Mouse (Mus musculus) liver, adult 2 months (tissue): Measurements from ENCODE around the gene Rps19.

Experiments
- CTCF ChIP-seq: fragments of 200-500 bp; IDR thresholded peaks from 2 replicates; pipeline ENCODE4 v1.5.1; 2011; ENCODE audit warnings: low read depth, low read length, control low read depth
- POLR2A ChIP-seq: fragments of 200-500 bp; IDR thresholded peaks from 2 replicates; pipeline ENCODE4 v1.6.1; 2011; ENCODE audit warnings: low read length, control low read depth; ENCODE audit not compliant: insufficient read depth; ENCODE audit errors: extremely low read depth

DNA sequence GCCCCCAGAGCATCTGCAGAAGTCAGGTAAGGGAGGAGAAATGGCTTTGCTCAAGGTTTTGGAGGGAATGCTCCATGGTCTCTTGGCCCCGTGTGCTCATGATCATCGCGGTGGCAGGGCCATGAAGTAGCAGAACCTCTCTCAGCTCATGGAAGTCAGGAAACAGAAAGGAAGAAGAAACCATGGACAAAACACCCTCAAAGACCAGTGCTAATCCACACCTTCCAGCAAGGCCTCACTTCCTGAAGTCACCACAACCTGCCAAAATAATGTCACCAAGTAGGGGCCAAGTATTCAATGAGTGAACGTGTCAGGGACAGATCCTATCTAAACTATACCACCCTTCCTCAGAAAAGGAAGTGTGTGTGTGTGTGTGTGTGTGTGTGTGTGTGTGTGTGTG, 21.3 kb upstream of the Rps19 start:
- TF ChIP-seq POLR2A (no peak), CTCF (no peak)
